Mouse (Mus musculus) embryonic facial prominence, embryonic 12.5 days (tissue): ENCODE data around the gene Otulin. TPM values are rescaled to one million over a fixed set of nuclear protein-coding genes. Genes with fewer than 3 reads are reported as not detected.

Source experiments
- ATAC-seq: fragments of 200-750 bp; cut with Nextera tagmentation; 2 replicates; pipeline ENCODE4 v1.8.0; 2017; ENCODE audit not compliant: insufficient number of reproducible peaks, insufficient read depth, low FRiP score, low TSS enrichment
- H3K27ac ChIP-seq: fragments of 300-500 bp; sonication (generic); 2 replicates; pipeline ENCODE4 v1.5.1; 2016; ENCODE audit warnings: mild to moderate bottlenecking
- H3K27me3 ChIP-seq: fragments of 300-500 bp; sonication (generic); 2 replicates; pipeline ENCODE4 v1.6.1; 2016; ENCODE audit warnings: mild to moderate bottlenecking, moderate library complexity
- H3K36me3 ChIP-seq: fragments of 300-500 bp; sonication (generic); 2 replicates; pipeline ENCODE4 v1.6.1; 2016; ENCODE audit warnings: mild to moderate bottlenecking
- H3K4me1 ChIP-seq: fragments of 300-500 bp; sonication (generic); 2 replicates; pipeline ENCODE4 v1.6.1; 2016
- H3K4me2 ChIP-seq: fragments of 300-500 bp; sonication (generic); replicated peaks from 2 replicates; pipeline ENCODE4 v1.6.1; 2016; ENCODE audit warnings: mild to moderate bottlenecking, moderate library complexity
- H3K4me3 ChIP-seq: fragments of 300-500 bp; sonication (generic); 2 replicates; pipeline ENCODE4 v1.5.1; 2016; ENCODE audit warnings: mild to moderate bottlenecking
- H3K9ac ChIP-seq: fragments of 300-500 bp; sonication (generic); 2 replicates; pipeline ENCODE4 v1.6.1; 2016; ENCODE audit warnings: mild to moderate bottlenecking, moderate library complexity
- H3K9me3 ChIP-seq: fragments of 300-500 bp; sonication (generic); 2 replicates; pipeline ENCODE4 v1.6.1; 2016; ENCODE audit warnings: mild to moderate bottlenecking, moderate library complexity
- WGBS: fragments of 180-500 bp; shearing (Covaris S2); methylation state at CpG from one replicate; pipeline ENCODE4 v1.1.7; 2016; 5-methylcytosine and 5-hydroxymethylcytosine counted together
- polyA plus RNA-seq: library from polyadenylated mRNA; unstranded; fragments of >200 nt; fragmentation: Nextera tagmentation; extraction: Ambion mirVana; gene quantifications from 2 replicates; pipeline ENCODE4 v1.2.1, GENCODE M21; 2016

Otulin gene
- polyA plus RNA-seq, 1 experiment from 2014 or later: 35.4 TPM

DNA sequence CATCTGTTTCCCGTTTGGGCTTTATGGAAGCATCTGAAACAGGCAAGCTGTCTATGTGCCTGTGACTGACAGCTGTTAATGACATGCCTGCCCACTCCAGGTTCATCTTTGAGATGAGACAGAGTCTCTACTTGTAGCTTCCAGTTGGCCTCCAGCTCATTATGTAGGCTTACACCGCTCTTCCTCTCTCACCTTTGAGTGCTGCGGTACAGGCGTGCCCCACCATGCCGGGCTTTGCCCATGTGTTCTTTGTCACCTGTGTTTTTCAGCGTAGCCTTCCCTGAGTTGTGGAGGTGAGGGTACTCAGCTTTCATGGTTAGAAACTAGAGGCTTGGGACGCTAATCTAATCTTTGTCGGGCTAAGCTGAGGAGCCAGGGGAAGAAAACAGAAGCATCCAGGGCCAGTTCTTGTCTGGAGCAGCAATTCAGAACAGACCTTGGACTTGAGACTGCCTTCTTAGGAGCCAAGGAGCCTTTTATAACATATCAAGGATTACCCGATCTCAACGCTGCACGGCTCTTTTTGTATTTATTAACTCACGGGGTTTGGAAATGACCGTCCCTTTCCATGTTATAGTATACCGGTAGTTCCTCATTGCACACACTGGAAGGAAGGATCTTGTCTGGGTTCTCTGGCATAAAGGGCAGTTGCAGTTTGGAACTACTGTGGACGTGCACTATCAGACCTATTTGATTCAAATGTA lies 123.4 kb downstream of the Otulin start:
- H3K9ac ChIP-seq: no peak overlapping the region
- H3K4me2 ChIP-seq: no peak overlapping the region
- no peak for ATAC-seq
- peaks cover 13% of the 10 kb centered on the region; the same call in 1 of the 2 replicates for H3K4me1 ChIP-seq
- no peaks in the 10 kb centered on the region for H3K27me3 ChIP-seq
- H3K27ac ChIP-seq: no peak overlapping the region
- H3K36me3 ChIP-seq: no peaks in the 10 kb centered on the region
- no peak overlapping the region for H3K4me3 ChIP-seq
- 83% methylated on average over 15 of the region's 15 CpGs for WGBS
- no peaks in the 10 kb centered on the region for H3K9me3 ChIP-seq

DNA sequence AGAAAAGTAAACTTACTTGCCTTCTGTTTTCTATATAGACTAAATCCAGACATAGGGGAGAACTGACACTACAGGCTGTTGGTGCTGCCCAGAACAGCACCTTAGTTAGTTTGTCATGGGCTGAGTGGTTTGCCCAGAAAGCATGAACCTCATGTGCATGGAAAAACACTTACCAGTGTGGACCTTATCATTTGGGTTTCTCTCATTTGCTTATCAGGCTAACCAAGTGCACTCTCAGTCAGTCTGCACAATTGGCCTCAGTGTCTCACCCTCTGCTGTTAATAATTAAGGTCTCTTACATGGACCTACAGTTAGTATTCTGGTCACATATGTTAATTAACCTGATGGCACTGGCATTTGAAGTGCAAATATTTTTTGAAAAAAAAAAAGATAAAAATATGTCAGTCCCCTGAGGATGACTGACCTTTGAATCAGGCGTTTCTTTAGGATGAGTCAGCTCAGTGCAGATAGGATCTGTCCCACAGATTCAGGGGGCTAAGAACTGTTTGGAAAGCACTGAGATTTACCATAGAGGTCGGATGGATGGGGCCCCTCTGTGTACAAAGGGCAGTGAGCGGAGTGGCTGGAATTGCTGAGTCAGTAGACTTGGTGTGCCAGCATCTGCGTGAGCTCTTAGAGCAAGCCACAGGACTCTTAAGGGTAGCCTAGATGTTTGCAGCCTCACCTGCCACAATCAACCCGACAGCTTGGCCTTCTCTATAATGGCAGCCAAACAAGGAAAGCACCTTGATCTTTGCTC lies 124.2 kb downstream of the Otulin start:
- Histone ChIP-seq H3K27me3 (no peaks in the 10 kb centered on the region), H3K27ac (0 out of 2 replicates have a peak overlapping the region, but pooled peaks have one; percentile 17), H3K4me2 (no peak overlapping the region), H3K36me3 (no peaks in the 10 kb centered on the region), H3K4me1 (peaks cover 13% of the 10 kb centered on the region; the same call in 1 of the 2 replicates), H3K4me3 (no peak overlapping the region), H3K9me3 (no peaks in the 10 kb centered on the region), H3K9ac (no peak overlapping the region)
- no peak for ATAC-seq
- 45% methylated on average over 5 of the region's 5 CpGs for WGBS

DNA sequence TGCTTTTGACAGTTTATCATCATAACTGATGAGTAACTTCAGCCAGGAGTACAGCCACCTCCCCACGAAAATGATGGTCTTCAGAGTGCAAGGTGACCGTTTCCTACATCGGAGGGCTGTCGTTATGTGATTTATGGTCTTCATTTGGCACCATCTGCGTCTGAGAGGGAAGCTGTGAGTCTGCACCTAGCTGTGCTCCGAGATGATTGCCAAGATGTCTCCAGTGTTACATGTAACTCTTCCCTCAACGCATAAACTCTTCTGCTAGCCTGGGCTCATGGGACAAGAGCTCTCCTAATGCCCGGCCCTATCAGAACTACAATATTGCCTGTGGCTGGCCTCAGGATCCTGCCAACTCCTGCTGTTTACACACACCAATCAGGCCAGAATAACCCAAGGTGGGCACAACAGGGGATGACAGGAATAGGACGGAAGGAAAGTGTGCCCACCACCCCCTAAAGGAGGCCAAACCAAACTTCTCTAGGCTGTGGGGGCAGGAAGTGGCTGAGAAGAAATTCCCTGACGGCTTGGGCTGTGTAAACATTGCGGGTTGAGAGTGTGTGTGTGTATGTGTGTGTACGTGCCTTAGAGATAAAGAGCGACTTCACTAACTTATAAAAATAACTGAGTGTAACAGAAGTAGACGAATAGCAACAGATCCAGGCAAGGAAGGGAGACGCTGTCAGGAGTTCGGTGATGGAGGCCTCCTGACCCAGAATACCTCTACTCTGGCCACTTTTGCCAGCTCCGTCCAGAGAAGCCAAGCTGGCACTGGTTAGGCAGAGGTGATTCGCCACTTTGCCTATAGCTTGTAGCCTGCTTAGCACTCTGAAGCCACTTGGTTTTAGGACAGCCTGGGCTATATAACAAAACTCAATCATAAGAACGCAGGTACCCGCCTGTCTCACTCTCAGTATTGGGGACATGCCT lies 126.4 kb downstream of the Otulin start:
- WGBS: 73% methylated on average over 20 of the region's 20 CpGs
- Histone ChIP-seq H3K9ac (no peak overlapping the region), H3K9me3 (no peaks in the 10 kb centered on the region), H3K4me3 (no peak overlapping the region), H3K4me2 (no peak overlapping the region), H3K4me1 (peaks cover 13% of the 10 kb centered on the region; the same call in 1 of the 2 replicates), H3K36me3 (no peaks in the 10 kb centered on the region), H3K27ac (no peak overlapping the region), H3K27me3 (no peaks in the 10 kb centered on the region)
- no peak for ATAC-seq

DNA sequence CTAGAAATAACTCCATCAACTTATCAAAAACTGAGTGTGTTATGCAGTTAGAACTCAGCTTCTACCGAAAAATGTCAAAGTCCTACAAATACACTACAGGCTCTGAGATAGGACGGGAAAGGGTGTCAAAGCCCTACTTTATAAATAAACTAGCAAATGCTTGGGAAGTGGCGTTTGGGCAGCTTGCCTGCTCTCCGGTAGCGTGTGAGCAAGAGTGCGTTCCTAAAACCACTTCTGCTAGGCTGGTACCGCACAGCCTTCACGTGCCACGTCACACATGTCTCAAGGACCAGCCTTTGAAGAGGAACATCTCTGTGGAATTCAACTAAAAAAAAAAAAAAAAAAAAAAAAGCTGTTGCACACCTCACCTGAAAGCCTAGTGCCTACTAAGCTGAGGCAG lies 127.3 kb downstream of the Otulin start:
- Histone ChIP-seq H3K27ac (no peak overlapping the region), H3K9ac (no peak overlapping the region), H3K4me3 (no peak overlapping the region), H3K4me2 (no peak overlapping the region), H3K9me3 (no peaks in the 10 kb centered on the region), H3K4me1 (peaks cover 13% of the 10 kb centered on the region; the same call in 1 of the 2 replicates), H3K27me3 (no peaks in the 10 kb centered on the region), H3K36me3 (no peaks in the 10 kb centered on the region)
- 80% methylated on average over 9 of the region's 9 CpGs for WGBS
- ATAC-seq: no peak

DNA sequence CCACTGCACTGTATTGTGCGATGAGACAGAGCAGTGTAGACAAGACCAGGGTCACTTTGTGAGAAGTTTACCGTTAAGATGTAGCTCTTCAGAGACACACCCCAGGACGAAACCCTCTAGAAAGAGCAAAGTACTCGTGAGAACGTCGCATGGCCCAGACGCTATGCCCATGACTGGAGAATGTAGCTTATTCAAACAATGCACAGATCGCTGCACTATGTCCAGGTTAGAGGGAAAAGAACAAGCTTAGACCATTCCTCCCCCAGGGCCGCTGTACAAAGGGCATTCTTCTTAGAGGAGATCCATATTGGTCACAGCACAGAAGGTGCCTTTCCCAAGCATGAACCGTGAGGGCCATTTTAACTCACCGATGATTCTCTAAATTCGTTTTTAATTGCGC lies 128.2 kb downstream of the Otulin start:
- no peak overlapping the region for H3K4me3 ChIP-seq
- no peak overlapping the region for H3K4me2 ChIP-seq
- WGBS: 87% methylated on average over 13 of the region's 13 CpGs
- ATAC-seq: no peak
- no peak overlapping the region for H3K27ac ChIP-seq
- H3K4me1 ChIP-seq: peaks cover 13% of the 10 kb centered on the region; the same call in 1 of the 2 replicates
- H3K27me3 ChIP-seq: no peaks in the 10 kb centered on the region
- H3K9ac ChIP-seq: no peak overlapping the region
- no peaks in the 10 kb centered on the region for H3K9me3 ChIP-seq
- no peaks in the 10 kb centered on the region for H3K36me3 ChIP-seq

DNA sequence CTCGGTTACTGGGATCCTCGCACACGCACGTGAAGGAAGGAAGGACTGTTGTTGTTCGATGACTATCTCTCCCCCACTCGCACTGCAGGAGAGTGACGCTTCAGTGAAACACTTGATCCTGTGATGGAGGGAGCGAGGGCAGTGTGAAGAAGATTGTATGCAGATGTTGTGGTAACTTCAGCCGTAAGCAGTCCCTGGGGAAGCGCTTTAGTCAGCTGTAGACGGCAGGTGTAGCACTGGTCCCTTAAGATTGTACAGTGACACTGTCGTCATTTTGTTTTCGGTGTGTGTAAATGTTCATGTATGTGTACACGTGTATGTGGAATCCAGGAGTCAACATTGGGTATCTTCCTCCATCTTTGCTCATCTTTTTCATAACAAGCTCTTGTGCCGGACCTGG lies 130.1 kb downstream of the Otulin start:
- no peak for ATAC-seq
- WGBS: 67% methylated on average over 15 of the region's 15 CpGs

DNA sequence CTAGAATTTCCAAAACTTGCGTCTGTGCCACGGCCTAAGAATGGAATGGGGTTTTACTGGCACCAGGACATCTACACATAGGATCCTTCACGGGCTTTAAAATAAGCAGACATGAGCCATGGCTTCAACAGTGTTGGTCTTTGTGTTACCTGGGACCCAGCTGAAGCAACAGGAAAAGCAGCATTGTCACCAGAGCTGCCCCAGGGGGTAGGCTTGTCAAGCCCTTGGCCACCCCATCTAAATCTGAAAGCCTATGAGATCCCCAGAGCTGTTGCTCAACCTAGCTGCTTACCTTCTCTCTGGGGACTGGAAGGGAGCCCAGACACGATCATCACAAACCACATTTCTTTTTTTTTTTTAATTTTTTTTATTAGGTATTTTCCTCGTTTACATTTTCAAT lies 132.4 kb downstream of the Otulin start:
- H3K9ac ChIP-seq: no peak overlapping the region
- H3K4me1 ChIP-seq: no peaks in the 10 kb centered on the region; the same call in 1 of the 2 replicates
- H3K4me3 ChIP-seq: no peak overlapping the region
- 80% methylated on average over 5 of the region's 5 CpGs for WGBS
- H3K27me3 ChIP-seq: no peaks in the 10 kb centered on the region
- no peak overlapping the region for H3K4me2 ChIP-seq
- no peaks in the 10 kb centered on the region for H3K9me3 ChIP-seq
- no peak overlapping the region for H3K27ac ChIP-seq
- no peaks in the 10 kb centered on the region for H3K36me3 ChIP-seq
- ATAC-seq: no peak

More for the DNA sequence above, 130.1 kb downstream of the Otulin start:
- Histone ChIP-seq H3K4me1 (no peaks in the 10 kb centered on the region; the same call in 1 of the 2 replicates), H3K4me2 (no peak overlapping the region), H3K27ac (no peak overlapping the region), H3K36me3 (no peaks in the 10 kb centered on the region), H3K27me3 (no peaks in the 10 kb centered on the region), H3K9me3 (no peaks in the 10 kb centered on the region), H3K9ac (no peak overlapping the region), H3K4me3 (no peak overlapping the region)

DNA sequence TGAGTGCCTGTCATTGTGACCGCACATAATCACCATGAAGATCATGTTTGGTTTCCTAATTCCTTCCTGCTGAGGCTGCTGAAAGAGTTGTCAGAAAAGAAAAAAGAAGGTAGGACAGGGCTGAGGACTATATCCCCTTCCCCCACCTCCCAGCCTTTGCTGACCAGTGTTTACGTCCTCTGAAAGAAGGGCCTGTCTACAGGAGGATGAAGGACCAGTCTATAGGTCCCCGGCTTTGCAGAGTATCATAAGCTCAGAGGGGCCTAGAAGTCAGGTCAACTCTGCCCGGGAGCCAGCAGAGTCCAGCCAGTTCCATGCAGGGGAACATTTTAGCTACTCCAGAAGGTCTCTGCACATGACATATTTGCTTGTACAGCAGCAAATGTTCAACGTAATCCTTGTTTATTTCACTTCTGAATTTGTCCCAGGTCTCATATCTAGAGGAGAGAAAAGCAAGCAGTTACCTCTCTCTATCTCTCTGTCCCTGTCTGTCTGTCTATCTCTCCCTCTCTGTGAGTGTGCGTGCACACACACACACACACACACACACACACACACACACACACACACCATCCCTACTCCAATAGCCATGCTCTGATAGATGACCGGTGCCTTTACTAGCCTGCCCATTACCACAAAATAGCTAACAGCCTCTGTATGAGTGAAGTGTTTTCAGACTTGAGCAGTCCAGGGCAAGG lies 133.0 kb downstream of the Otulin start:
- Histone ChIP-seq H3K9me3 (no peaks in the 10 kb centered on the region), H3K4me1 (no peaks in the 10 kb centered on the region; the same call in 1 of the 2 replicates), H3K27ac (no peak overlapping the region), H3K36me3 (no peaks in the 10 kb centered on the region), H3K9ac (no peak overlapping the region), H3K4me2 (no peak overlapping the region), H3K27me3 (no peaks in the 10 kb centered on the region), H3K4me3 (no peak overlapping the region)
- ATAC-seq: no peak
- 55% methylated on average over 7 of the region's 7 CpGs for WGBS

DNA sequence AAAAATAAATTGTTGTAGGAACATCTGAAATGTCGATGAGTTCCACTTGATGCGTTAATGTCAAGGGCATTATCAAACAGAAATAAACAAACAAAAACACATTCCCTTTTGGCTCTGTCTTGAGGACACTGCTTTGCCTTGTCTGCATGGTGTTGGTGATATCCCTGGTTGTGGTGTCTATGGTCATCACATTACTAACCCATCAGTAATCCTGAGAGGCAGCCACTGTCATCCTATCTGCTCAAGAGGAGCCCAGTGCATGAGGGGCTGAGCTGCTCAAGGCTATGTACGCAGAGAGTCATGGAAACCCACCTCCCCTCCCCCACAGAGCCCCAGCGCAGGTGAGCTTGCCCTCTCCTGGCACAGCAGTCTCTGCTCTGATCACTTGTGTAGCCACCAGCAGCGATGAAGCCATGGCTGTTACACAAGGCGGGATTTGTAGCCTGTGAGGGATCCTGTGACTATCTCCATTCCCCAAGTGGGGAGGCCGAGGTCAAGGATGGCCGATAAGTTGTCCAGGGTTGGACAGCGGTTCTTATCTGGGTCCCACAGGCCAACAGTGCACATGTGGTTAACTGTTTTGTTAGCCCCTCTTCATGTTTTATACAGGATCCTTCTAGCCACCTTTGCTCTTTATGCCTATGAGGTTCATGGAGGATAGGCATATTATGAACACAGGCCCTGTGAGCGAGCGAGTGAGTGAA lies 133.7 kb downstream of the Otulin start:
- H3K9ac ChIP-seq: no peak overlapping the region
- no peak overlapping the region for H3K4me2 ChIP-seq
- H3K9me3 ChIP-seq: no peaks in the 10 kb centered on the region
- no peak overlapping the region for H3K27ac ChIP-seq
- no peaks in the 10 kb centered on the region for H3K36me3 ChIP-seq
- no peaks in the 10 kb centered on the region for H3K27me3 ChIP-seq
- ATAC-seq: no peak
- no peak overlapping the region for H3K4me3 ChIP-seq
- H3K4me1 ChIP-seq: no peaks in the 10 kb centered on the region; the same call in 1 of the 2 replicates
- WGBS: 75% methylated on average over 11 of the region's 11 CpGs

DNA sequence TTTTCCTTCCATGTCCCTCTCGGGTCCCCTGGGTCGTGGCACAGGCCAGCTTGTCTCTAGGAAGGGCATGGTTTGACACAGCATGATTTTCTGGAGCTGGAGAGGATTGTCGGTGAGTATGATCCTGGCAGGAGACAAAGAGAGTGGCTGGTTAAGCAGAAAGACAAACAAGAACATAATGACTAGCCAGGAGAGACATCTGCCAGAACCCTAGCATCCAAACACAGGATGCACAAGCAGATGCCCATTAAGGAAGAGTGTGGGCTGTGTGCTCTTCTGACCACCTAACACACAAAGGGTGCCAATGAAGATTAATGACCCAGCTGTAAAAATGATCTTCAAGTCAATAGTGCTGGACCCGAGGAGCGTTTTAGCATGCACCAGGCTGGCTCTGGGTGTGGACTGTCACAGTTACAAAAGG lies 134.5 kb downstream of the Otulin start:
- Histone ChIP-seq H3K9me3 (no peaks in the 10 kb centered on the region), H3K27ac (no peak overlapping the region), H3K4me3 (no peak overlapping the region), H3K27me3 (no peaks in the 10 kb centered on the region), H3K4me1 (no peaks in the 10 kb centered on the region; the same call in 1 of the 2 replicates), H3K36me3 (no peaks in the 10 kb centered on the region), H3K9ac (no peak overlapping the region), H3K4me2 (no peak overlapping the region)
- ATAC-seq: no peak
- 55% methylated on average over 5 of the region's 5 CpGs for WGBS
